In genomic region chr5:47496218-47496617, GRCm38 (mm10) we compare ENCODE assay signal across 14 mouse cellular contexts.
"Had no signal": no experiment of that assay in that cellular context is flagged by ENCODE, and none has a peak within 500 bp of the region (broad histone marks: within the 10 kb centered on the region; RNA-seq: fewer than 3 reads in every experiment).

No protein-coding gene starts in this region.

- H3K9me3 ChIP-seq: limb, embryonic 10.5 days; liver, embryonic 15.5 days; midbrain, embryonic 15.5 days had no signal

- H3K4me1 ChIP-seq: limb, embryonic 10.5 days; liver, embryonic 15.5 days; midbrain, embryonic 15.5 days had no signal

- H3K27me3 ChIP-seq: liver, embryonic 15.5 days; midbrain, embryonic 15.5 days had no signal

- H3K36me3 ChIP-seq: limb, embryonic 10.5 days; liver, embryonic 15.5 days; midbrain, embryonic 15.5 days had no signal

- DNase-seq: kidney, postnatal 25 days; lung, adult 2 months; lung, postnatal 36 days; thymus, postnatal 4 days had no signal

- H3K9ac ChIP-seq: liver, embryonic 15.5 days; midbrain, embryonic 15.5 days had no signal

- H3K4me2 ChIP-seq: liver, embryonic 11.5 days; liver, embryonic 15.5 days; midbrain, embryonic 11.5 days; midbrain, embryonic 15.5 days had no signal

- H3K27ac ChIP-seq: left cerebral cortex, adult 2 months; limb, embryonic 10.5 days; liver, embryonic 15.5 days; midbrain, embryonic 15.5 days; stomach, postnatal 0 days had no signal

- H3K4me3 ChIP-seq: left cerebral cortex, adult 2 months; limb, embryonic 10.5 days; liver, embryonic 15.5 days; midbrain, embryonic 15.5 days had no signal

- ATAC-seq: inflammation-experienced regulatory T-cells, adult 6 months; intestine, postnatal 0 days; lung, postnatal 0 days; midbrain, embryonic 15.5 days had no signal
